Mouse (Mus musculus) liver, embryonic 14.5 days (tissue): Measurements from ENCODE around the gene Ifih1. TPM values are rescaled to one million over a fixed set of nuclear protein-coding genes. Genes with fewer than 3 reads are reported as not detected.

Source experiments
- ATAC-seq: fragments of 200-750 bp; cut with Nextera tagmentation; 2 replicates; pipeline ENCODE4 v1.8.0; 2017; ENCODE audit warnings: moderate number of reproducible peaks, mild to moderate bottlenecking, moderate library complexity; ENCODE audit not compliant: insufficient read depth
- DNase-seq, 3 experiments: peaks; one replicate each; pipeline ENCODE4 v3.0.0-alpha.2; 2012 to 2013; ENCODE audit warnings: low read depth in 3 of 3, low spot score in 3 of 3
- H3K27ac ChIP-seq: fragments of 300-500 bp; sonication (generic); 2 replicates; pipeline ENCODE4 v1.5.1; 2014; ENCODE audit warnings: moderate library complexity, mild to moderate bottlenecking, control low read depth, inconsistent platforms
- H3K27me3 ChIP-seq: fragments of 300-500 bp; sonication (generic); 2 replicates; pipeline ENCODE4 v1.6.1; 2014; ENCODE audit warnings: mild to moderate bottlenecking, low read length, moderate library complexity; ENCODE audit not compliant: control insufficient read depth, insufficient read depth
- H3K36me3 ChIP-seq: fragments of 300-500 bp; sonication (generic); replicated peaks from 2 replicates; pipeline ENCODE4 v1.6.1; 2014; ENCODE audit warnings: low read depth; ENCODE audit not compliant: control insufficient read depth, insufficient read depth
- H3K4me1 ChIP-seq, 2 experiments: fragments of 200-500 bp in 1 of 2; fragments of 300-500 bp in 1 of 2; sonication (generic) in 1 of 2; replicated peaks; 2 replicates each; pipeline ENCODE4 v1.6.1; 2012 to 2014; ENCODE audit warnings: antibody characterized with exemption in 1 of 2, inconsistent platforms in 1 of 2, low read length in 1 of 2; ENCODE audit not compliant: control insufficient read depth in 2 of 2, insufficient read depth in 2 of 2
- H3K4me2 ChIP-seq: fragments of 300-500 bp; sonication (generic); 2 replicates; pipeline ENCODE4 v1.6.1; 2014; ENCODE audit warnings: low read depth, mild to moderate bottlenecking, control low read depth, moderate library complexity
- H3K4me3 ChIP-seq, 2 experiments: fragments of 200-500 bp in 1 of 2; fragments of 300-500 bp in 1 of 2; sonication (generic) in 1 of 2; 2 replicates each; pipeline ENCODE4 v1.5.1; 2012 to 2014; ENCODE audit warnings: low read depth in 2 of 2, low read length in 2 of 2, mild to moderate bottlenecking in 2 of 2, control low read depth in 1 of 2, inconsistent platforms in 1 of 2, moderate library complexity in 1 of 2; ENCODE audit not compliant: insufficient read depth in 1 of 2
- H3K9ac ChIP-seq: fragments of 300-500 bp; sonication (generic); replicated peaks from 2 replicates; pipeline ENCODE4 v1.6.1; 2014; ENCODE audit warnings: mild to moderate bottlenecking, control low read depth, moderate library complexity
- H3K9me3 ChIP-seq: fragments of 300-500 bp; sonication (generic); 2 replicates; pipeline ENCODE4 v1.6.1; 2016; ENCODE audit warnings: low read length, mixed read lengths; ENCODE audit not compliant: control insufficient read depth
- CTCF ChIP-seq: IDR thresholded peaks from 2 replicates; pipeline ENCODE4 v1.5.1; 2016; ENCODE audit warnings: antibody characterized with exemption, low read depth, control low read depth
- EP300 ChIP-seq: IDR thresholded peaks from 2 replicates; pipeline ENCODE4 v1.6.1; 2016; ENCODE audit warnings: antibody characterized with exemption, low read depth
- WGBS: fragments of 180-500 bp; shearing (Covaris S2); extraction: QIAGEN DNeasy Blood & Tissue Kit; methylation state at CpG from one replicate; pipeline ENCODE4 v1.1.7; 2014; ENCODE audit not compliant: insufficient replicate concordance; 5-methylcytosine and 5-hydroxymethylcytosine counted together
- polyA plus RNA-seq, 2 experiments: library from polyadenylated mRNA; depleted of rRNA in 1 of 2; stranded (reverse) in 1 of 2; unstranded in 1 of 2; fragments of >200 nt; fragmentation: Nextera tagmentation in 1 of 2; extraction: Ambion mirVana in 1 of 2; gene quantifications; 2 replicates each; pipeline versions ENCODE4 v1.2.1 to v1.2.3; 2012 to 2014

The Ifih1 gene
- polyA plus RNA-seq, 2 experiments = 1.5 to 2.9 TPM

GRCm38 (mm10) chr2:62623024-62623441, 23.0 kb downstream of the Ifih1 start:
- no peaks in the 10 kb centered on the region for H3K27me3 ChIP-seq
- no peak overlapping the region for H3K9ac ChIP-seq
- DNase-seq (no peak), ATAC-seq (no peak)
- no peaks in the 10 kb centered on the region for H3K36me3 ChIP-seq
- H3K4me1 ChIP-seq = peaks cover 16 to 22% of the 10 kb centered on the region in 2 experiments
- H3K9me3 ChIP-seq = no peaks in the 10 kb centered on the region
- TF ChIP-seq EP300 = no peak
- TF ChIP-seq CTCF = no peak
- no peak overlapping the region for H3K27ac ChIP-seq
- 73% methylated on average over 8 of the region's 8 CpGs for WGBS
- H3K4me2 ChIP-seq = no peak overlapping the region
- H3K4me3 ChIP-seq = no peak overlapping the region

- Histone ChIP-seq H3K27ac (peak overlapping the region; percentile 95), H3K27me3 (no peaks in the 10 kb centered on the region), H3K36me3 (no peaks in the 10 kb centered on the region), H3K4me1 (peaks cover 24 to 34% of the 10 kb centered on the region in 2 experiments), H3K4me3 (peak overlapping the region in 1 of 2 experiments; percentile 31; a peak in 1 of 4 replicates), H3K4me2 (peak overlapping the region; percentile 60), H3K9me3 (no peaks in the 10 kb centered on the region), H3K9ac (peak overlapping the region; percentile 59)
- TF ChIP-seq EP300 (peak; percentile 67), CTCF (no peak)
- DNase-seq (peak; percentile 63 to 73 (median 65)), ATAC-seq (peak; percentile 78)
- WGBS = 12% methylated on average over 2 of the region's 2 CpGs
These were observed 26.4 kb downstream of the Ifih1 start for GRCm38 (mm10) chr2:62619679-62620078.

- no peak overlapping the region for H3K4me3 ChIP-seq
- peak; percentile 97 for TF ChIP-seq EP300
- no peak for TF ChIP-seq CTCF
These were observed 27.1 kb downstream of the Ifih1 start for GRCm38 (mm10) chr2:62618934-62619341.

GRCm38 (mm10) chr2:62613133-62613532, 32.9 kb downstream of the Ifih1 start:
- H3K4me3 ChIP-seq = no peak overlapping the region
- no peaks in the 10 kb centered on the region; the same call in 1 of the 2 replicates for H3K36me3 ChIP-seq
- no peak overlapping the region for H3K9ac ChIP-seq
- H3K4me2 ChIP-seq = no peak overlapping the region
- no peak overlapping the region for H3K27ac ChIP-seq
- peaks cover 11 to 18% of the 10 kb centered on the region in 2 experiments for H3K4me1 ChIP-seq
- WGBS = 67% methylated on average over 4 of the region's 4 CpGs
- no peaks in the 10 kb centered on the region for H3K9me3 ChIP-seq
- peak; percentile 33; the same call in 1 of the 2 replicates for ATAC-seq
- no peak for DNase-seq
- TF ChIP-seq EP300 (no peak), CTCF (no peak)
- no peaks in the 10 kb centered on the region for H3K27me3 ChIP-seq

More at GRCm38 (mm10) chr2:62618934-62619341, 27.1 kb downstream of the Ifih1 start:
- peak overlapping the region; percentile 93 for H3K27ac ChIP-seq
- H3K4me1 ChIP-seq = peaks cover 24 to 32% of the 10 kb centered on the region in 2 experiments
- ATAC-seq (peak; percentile 97), DNase-seq (peak; percentile 84 to 86 (median 85))
- H3K9me3 ChIP-seq = no peaks in the 10 kb centered on the region
- peak overlapping the region; percentile 46 for H3K9ac ChIP-seq
- peak overlapping the region; percentile 59 for H3K4me2 ChIP-seq
- H3K36me3 ChIP-seq = no peaks in the 10 kb centered on the region
- no peaks in the 10 kb centered on the region for H3K27me3 ChIP-seq
- 10% methylated on average over 7 of the region's 7 CpGs for WGBS

GRCm38 (mm10) chr2:62606205-62606604, 39.9 kb downstream of the Ifih1 start:
- H3K27me3 ChIP-seq = no peaks in the 10 kb centered on the region
- no peaks in the 10 kb centered on the region for H3K4me1 ChIP-seq
- WGBS = 76% methylated on average over 16 of the region's 16 CpGs
- no peak overlapping the region for H3K9ac ChIP-seq
- no peak overlapping the region for H3K27ac ChIP-seq
- H3K4me2 ChIP-seq = no peak overlapping the region
- ATAC-seq (no peak), DNase-seq (no peak)
- no peak for TF ChIP-seq EP300
- no peak for TF ChIP-seq CTCF
- no peak overlapping the region for H3K4me3 ChIP-seq
- H3K9me3 ChIP-seq = no peaks in the 10 kb centered on the region
- no peaks in the 10 kb centered on the region; the same call in 1 of the 2 replicates for H3K36me3 ChIP-seq
